Mouse (Mus musculus) hindbrain, embryonic 14.5 days (tissue): ENCODE measurements at regions not wholly inside any gene's neighbourhood (a gene's known extent, or its start where the extent isn't known, plus 50 kb on each side); places are given as distances from the start of the nearest gene placed in this dataset.

Experiments used
- ATAC-seq: fragments of 200-750 bp; cut with Nextera tagmentation; 2 replicates; pipeline ENCODE4 v1.8.0; 2017; ENCODE audit warnings: moderate number of reproducible peaks, mild to moderate bottlenecking, moderate TSS enrichment, moderate library complexity; ENCODE audit not compliant: low FRiP score
- DNase-seq: peaks from one replicate; pipeline ENCODE4 v3.0.0-alpha.2; 2015; ENCODE audit warnings: low spot score
- H3K27ac ChIP-seq: fragments of 300-500 bp; sonication (generic); 2 replicates; pipeline ENCODE4 v1.5.1; 2014; ENCODE audit warnings: mild to moderate bottlenecking, moderate library complexity
- H3K27me3 ChIP-seq: fragments of 300-500 bp; sonication (generic); 2 replicates; pipeline ENCODE4 v1.6.1; 2014; ENCODE audit warnings: mild to moderate bottlenecking, low read length, mixed read lengths; ENCODE audit not compliant: control insufficient read depth, insufficient read depth
- H3K36me3 ChIP-seq: fragments of 300-500 bp; sonication (generic); replicated peaks from 2 replicates; pipeline ENCODE4 v1.6.1; 2014; ENCODE audit not compliant: control insufficient read depth, insufficient read depth
- H3K4me1 ChIP-seq: fragments of 300-500 bp; sonication (generic); replicated peaks from 2 replicates; pipeline ENCODE4 v1.6.1; 2014; ENCODE audit warnings: antibody characterized with exemption, low read length, mixed read lengths; ENCODE audit not compliant: control insufficient read depth, insufficient read depth
- H3K4me2 ChIP-seq: fragments of 300-500 bp; sonication (generic); replicated peaks from 2 replicates; pipeline ENCODE4 v1.6.1; 2014; ENCODE audit warnings: mild to moderate bottlenecking, moderate library complexity
- H3K4me3 ChIP-seq: fragments of 300-500 bp; sonication (generic); replicated peaks from 2 replicates; pipeline ENCODE4 v1.5.1; 2014; ENCODE audit warnings: mild to moderate bottlenecking, low read length
- H3K9ac ChIP-seq: fragments of 300-500 bp; sonication (generic); 2 replicates; pipeline ENCODE4 v1.6.1; 2014
- H3K9me3 ChIP-seq: fragments of 300-500 bp; sonication (generic); 2 replicates; pipeline ENCODE4 v1.6.1; 2016; ENCODE audit warnings: low read length; ENCODE audit not compliant: control insufficient read depth
- WGBS: fragments of 180-500 bp; shearing (Covaris S2); extraction: QIAGEN DNeasy Blood & Tissue Kit; methylation state at CpG from one replicate; pipeline ENCODE4 v1.1.7; 2014; 5-methylcytosine and 5-hydroxymethylcytosine counted together

- Histone ChIP-seq H3K27me3 (no peaks in the 10 kb centered on the region), H3K9ac (peak overlapping the region; percentile 74), H3K4me2 (peak overlapping the region; percentile 57), H3K27ac (peak overlapping the region; percentile 98), H3K4me1 (peaks cover 35% of the 10 kb centered on the region), H3K9me3 (no peaks in the 10 kb centered on the region), H3K36me3 (no peaks in the 10 kb centered on the region), H3K4me3 (peak overlapping the region; percentile 21)
- 11% methylated on average over 14 of the region's 14 CpGs for WGBS
- ATAC-seq (peak; percentile 46; the same call in 1 of the 2 replicates), DNase-seq (no peak)
These were observed 133.6 kb upstream of the Pmfbp1 start for GRCm38 (mm10) chr8:109360081-109360715.

GRCm38 (mm10) chr8:109360904-109361303 lies 132.9 kb upstream of the Pmfbp1 start:
- DNase-seq (peak; percentile 69), ATAC-seq (peak; percentile 74)
- Histone ChIP-seq H3K27ac (peak overlapping the region; percentile 98), H3K27me3 (no peaks in the 10 kb centered on the region), H3K4me1 (peaks cover 35% of the 10 kb centered on the region), H3K9me3 (no peaks in the 10 kb centered on the region), H3K4me2 (peak overlapping the region; percentile 57), H3K36me3 (no peaks in the 10 kb centered on the region), H3K4me3 (peak overlapping the region; percentile 21), H3K9ac (peak overlapping the region; percentile 74)
- 5% methylated on average over 16 of the region's 16 CpGs for WGBS

- Histone ChIP-seq H3K4me2 (no peak overlapping the region), H3K36me3 (no peaks in the 10 kb centered on the region), H3K4me3 (no peak overlapping the region), H3K4me1 (peaks cover 35% of the 10 kb centered on the region), H3K9ac (no peak overlapping the region), H3K9me3 (no peaks in the 10 kb centered on the region), H3K27me3 (no peaks in the 10 kb centered on the region), H3K27ac (peak overlapping the region; percentile 98)
- DNase-seq = no peak
- WGBS = 76% methylated on average over 7 of the region's 7 CpGs
- no peak for ATAC-seq
These were observed 132.1 kb upstream of the Pmfbp1 start for GRCm38 (mm10) chr8:109361575-109362361.

GRCm38 (mm10) chr8:109363185-109363845 lies 130.5 kb upstream of the Pmfbp1 start:
- Histone ChIP-seq H3K9me3 (no peaks in the 10 kb centered on the region), H3K27ac (no peak overlapping the region), H3K4me3 (no peak overlapping the region), H3K27me3 (no peaks in the 10 kb centered on the region), H3K36me3 (no peaks in the 10 kb centered on the region), H3K9ac (no peak overlapping the region), H3K4me2 (no peak overlapping the region), H3K4me1 (peaks cover 34% of the 10 kb centered on the region)
- 94% methylated on average over 15 of the region's 15 CpGs for WGBS
- no peak for ATAC-seq
- no peak for DNase-seq

GRCm38 (mm10) chr8:109373977-109374376 lies 119.8 kb upstream of the Pmfbp1 start:
- ATAC-seq = no peak
- Histone ChIP-seq H3K36me3 (no peaks in the 10 kb centered on the region), H3K9ac (no peak overlapping the region), H3K4me1 (no peaks in the 10 kb centered on the region), H3K4me3 (no peak overlapping the region), H3K9me3 (no peaks in the 10 kb centered on the region), H3K27ac (no peak overlapping the region), H3K27me3 (no peaks in the 10 kb centered on the region), H3K4me2 (no peak overlapping the region)
- DNase-seq = no peak
- 69% methylated on average over 2 of the region's 2 CpGs for WGBS

- DNase-seq (no peak), ATAC-seq (no peak)
- no peak overlapping the region for H3K9ac ChIP-seq
- H3K27ac ChIP-seq = no peak overlapping the region
- no peaks in the 10 kb centered on the region for H3K4me1 ChIP-seq
- WGBS = 91% methylated on average over 3 of the region's 3 CpGs
- no peaks in the 10 kb centered on the region for H3K36me3 ChIP-seq
- no peaks in the 10 kb centered on the region for H3K27me3 ChIP-seq
- H3K9me3 ChIP-seq = no peaks in the 10 kb centered on the region
- no peak overlapping the region for H3K4me3 ChIP-seq
- no peak overlapping the region for H3K4me2 ChIP-seq
These were observed 108.9 kb upstream of the Pmfbp1 start for GRCm38 (mm10) chr8:109384881-109385280.

GRCm38 (mm10) chr8:109395133-109395855 lies 98.5 kb upstream of the Pmfbp1 start:
- Histone ChIP-seq H3K4me3 (no peak overlapping the region), H3K9ac (no peak overlapping the region), H3K4me1 (peaks cover 7% of the 10 kb centered on the region; the same call in 1 of the 2 replicates), H3K27me3 (no peaks in the 10 kb centered on the region), H3K4me2 (no peak overlapping the region), H3K9me3 (no peaks in the 10 kb centered on the region), H3K27ac (no peak overlapping the region), H3K36me3 (no peaks in the 10 kb centered on the region)
- DNase-seq = no peak
- 84% methylated on average over 6 of the region's 6 CpGs for WGBS
- ATAC-seq = no peak

GRCm38 (mm10) chr8:109399616-109400015 lies 94.2 kb upstream of the Pmfbp1 start:
- ATAC-seq (no peak), DNase-seq (no peak)
- no peaks in the 10 kb centered on the region for H3K36me3 ChIP-seq
- H3K9me3 ChIP-seq = no peaks in the 10 kb centered on the region
- H3K4me3 ChIP-seq = no peak overlapping the region
- H3K27me3 ChIP-seq = no peaks in the 10 kb centered on the region
- H3K4me1 ChIP-seq = peaks cover 7% of the 10 kb centered on the region; the same call in 1 of the 2 replicates
- 63% methylated on average over 11 of the region's 11 CpGs for WGBS
- no peak overlapping the region; the same call in 1 of the 2 replicates for H3K4me2 ChIP-seq
- H3K27ac ChIP-seq = 0 out of 2 replicates have a peak overlapping the region, but pooled peaks have one; percentile 56
- no peak overlapping the region for H3K9ac ChIP-seq
